Mouse (Mus musculus) testis, adult 2 months (tissue): ENCODE measurements around the gene Gucy1b1. TPM values are rescaled to one million over a fixed set of nuclear protein-coding genes. Genes with fewer than 3 reads are reported as not detected.

Source experiments
- H3K27ac ChIP-seq: fragments of 200-500 bp; 2 replicates; pipeline ENCODE4 v1.5.1; 2012; ENCODE audit warnings: low read depth, low read length; ENCODE audit not compliant: control insufficient read depth, insufficient read depth
- H3K27me3 ChIP-seq: fragments of 200-500 bp; 2 replicates; pipeline ENCODE4 v1.6.1; 2012; ENCODE audit warnings: mild to moderate bottlenecking, low read length, moderate library complexity; ENCODE audit not compliant: control insufficient read depth, insufficient read depth
- H3K36me3 ChIP-seq: fragments of 200-500 bp; 2 replicates; pipeline ENCODE4 v1.6.1; 2012; ENCODE audit warnings: mild to moderate bottlenecking, low read length; ENCODE audit not compliant: control insufficient read depth, insufficient read depth
- H3K4me1 ChIP-seq: fragments of 200-500 bp; 2 replicates; pipeline ENCODE4 v1.6.1; 2012; ENCODE audit warnings: low read length; ENCODE audit not compliant: control insufficient read depth, insufficient read depth
- H3K4me3 ChIP-seq: fragments of 200-500 bp; 2 replicates; pipeline ENCODE4 v1.5.1; 2012; ENCODE audit warnings: low read depth, mild to moderate bottlenecking, low read length, moderate library complexity, mixed read lengths; ENCODE audit not compliant: control insufficient read depth
- CTCF ChIP-seq: fragments of 200-500 bp; IDR thresholded peaks from 2 replicates; pipeline ENCODE4 v1.5.1; 2012; ENCODE audit warnings: low read depth, mild to moderate bottlenecking, inconsistent platforms, low read length, moderate library complexity; ENCODE audit not compliant: control insufficient read depth, insufficient read depth, insufficient replicate concordance
- POLR2A ChIP-seq: fragments of 200-500 bp; IDR thresholded peaks from 2 replicates; pipeline ENCODE4 v1.6.1; 2012; ENCODE audit warnings: low read depth, mild to moderate bottlenecking, inconsistent platforms, low read length, moderate library complexity; ENCODE audit not compliant: control insufficient read depth
- polyA plus RNA-seq: library from polyadenylated mRNA; depleted of rRNA; stranded (reverse); fragments of >200 nt; gene quantifications from 2 replicates; pipeline ENCODE4 v1.2.3, GENCODE M21; 2012

Gucy1b1 gene
- polyA plus RNA-seq, 1 experiment, result 0.61 TPM

DNA sequence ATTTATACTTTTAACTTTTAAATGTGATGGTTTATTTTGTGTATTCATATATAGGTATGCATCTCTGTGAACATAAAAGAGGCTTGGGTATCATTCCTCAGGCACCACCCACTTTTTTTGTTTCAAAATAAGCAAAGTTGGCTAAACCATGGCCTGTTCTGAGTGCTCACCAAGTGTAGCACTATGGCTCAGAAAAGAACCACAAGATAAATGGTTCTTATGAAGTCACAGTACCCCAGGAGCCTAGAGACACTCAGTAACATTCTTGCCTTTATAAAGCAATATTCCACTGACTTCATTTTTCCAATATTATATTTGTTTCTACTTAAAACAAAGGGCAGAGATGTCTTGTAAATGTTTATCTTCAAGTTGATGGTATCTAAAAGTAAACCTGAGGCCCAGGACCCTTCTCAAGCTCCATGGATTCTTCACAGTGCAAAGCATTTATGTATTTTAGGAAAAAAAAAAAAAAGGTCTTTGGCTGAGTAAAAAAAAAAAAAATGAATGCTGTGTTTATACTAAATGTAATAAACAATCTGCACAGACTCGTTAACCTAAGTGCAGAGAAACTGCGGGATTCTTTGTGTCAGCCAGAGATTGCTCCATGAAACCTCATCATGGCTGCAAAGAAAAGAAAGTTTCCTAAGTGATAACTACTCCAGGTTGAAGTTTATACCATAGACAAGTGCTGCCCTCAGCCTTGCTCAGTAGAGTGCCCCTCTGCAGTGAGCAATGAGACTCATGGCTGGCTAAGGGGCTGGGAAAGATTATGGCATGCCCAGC, 38.0 kb downstream of the Gucy1b1 start:
- Histone ChIP-seq H3K4me3 (no peak overlapping the region), H3K36me3 (no peaks in the 10 kb centered on the region), H3K27ac (no peak overlapping the region), H3K27me3 (no peaks in the 10 kb centered on the region), H3K4me1 (no peaks in the 10 kb centered on the region)
- TF ChIP-seq CTCF (no peak), POLR2A (no peak)

DNA sequence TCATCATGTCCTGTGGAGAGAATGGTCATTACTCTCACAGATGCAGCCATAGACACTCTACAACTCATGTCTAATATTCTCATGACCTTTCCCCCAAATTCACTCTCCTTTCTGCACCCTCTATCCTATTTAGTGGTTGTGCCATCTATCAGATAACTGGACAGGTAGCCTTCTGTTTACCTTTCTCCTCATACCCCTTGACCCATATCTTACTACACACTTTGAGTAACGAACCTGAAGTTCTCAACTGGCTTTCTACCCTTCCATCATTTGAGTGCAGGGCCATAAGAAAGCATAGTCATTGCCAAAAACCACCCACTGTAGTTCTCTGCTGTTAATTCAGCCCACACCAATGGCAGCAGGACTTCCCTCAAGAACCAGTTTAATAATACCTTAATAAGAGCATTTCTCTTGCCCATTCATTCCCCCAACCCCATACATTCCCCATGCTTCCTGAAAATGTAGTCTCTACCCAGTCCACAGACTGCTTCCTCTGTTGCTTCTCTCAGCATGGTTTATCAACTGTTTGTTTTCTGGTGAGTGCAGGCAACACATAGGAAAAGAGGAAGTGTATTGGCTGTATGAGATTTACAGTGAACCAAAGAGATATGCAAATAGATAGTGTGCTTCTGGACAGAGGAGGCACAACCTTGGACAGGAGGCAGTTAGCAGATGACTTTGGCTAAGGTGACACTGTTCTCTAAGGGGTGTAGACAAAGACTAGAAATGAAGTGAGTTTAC, 44.3 kb downstream of the Gucy1b1 start:
- Histone ChIP-seq H3K4me3 (no peak overlapping the region), H3K27ac (no peak overlapping the region), H3K27me3 (no peaks in the 10 kb centered on the region), H3K36me3 (no peaks in the 10 kb centered on the region), H3K4me1 (no peaks in the 10 kb centered on the region)
- TF ChIP-seq CTCF (no peak), POLR2A (no peak)

DNA sequence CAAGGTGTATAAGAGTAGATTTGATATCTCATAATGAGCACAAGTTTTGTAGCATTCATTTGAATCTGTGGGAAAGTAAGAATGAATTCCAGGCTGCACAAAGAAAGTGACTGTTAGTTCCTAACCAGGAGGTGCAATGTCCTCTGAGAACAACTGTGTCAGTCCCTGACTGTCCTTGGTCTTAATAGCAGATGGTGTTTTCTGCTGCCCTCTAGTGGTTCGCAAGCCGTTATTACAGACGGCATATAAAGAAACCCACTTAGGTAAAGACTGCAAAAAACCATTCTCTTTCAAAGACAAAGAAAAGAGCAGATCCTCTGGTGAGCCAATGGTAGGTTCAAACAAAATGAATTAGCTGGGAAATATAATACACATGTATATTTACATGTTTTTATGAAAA, 45.3 kb downstream of the Gucy1b1 start:
- Histone ChIP-seq H3K4me3 (no peak overlapping the region), H3K27ac (no peak overlapping the region), H3K36me3 (no peaks in the 10 kb centered on the region), H3K4me1 (no peaks in the 10 kb centered on the region), H3K27me3 (no peaks in the 10 kb centered on the region)
- TF ChIP-seq CTCF, result no peak; the same call in 1 of the 2 replicates
- TF ChIP-seq POLR2A, result no peak

DNA sequence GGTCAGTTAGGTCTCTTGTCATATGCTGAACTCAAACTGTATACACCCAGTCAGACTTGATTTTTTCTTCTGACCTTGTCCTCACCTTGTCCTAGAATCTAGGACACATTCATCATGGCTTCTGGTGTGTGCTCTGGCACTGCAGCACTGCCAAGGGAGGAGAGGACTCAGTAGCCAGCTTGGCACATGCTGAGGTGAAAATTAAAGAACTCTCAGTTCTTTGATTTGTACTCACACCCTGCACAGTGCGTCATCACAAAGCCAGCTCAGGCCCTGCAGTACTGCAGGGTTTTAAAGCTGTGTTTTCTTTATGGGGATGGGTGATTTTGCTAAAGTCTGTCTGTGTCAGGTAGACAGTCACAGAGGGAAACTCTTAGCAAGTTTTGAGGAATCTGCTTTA, 47.2 kb downstream of the Gucy1b1 start:
- Histone ChIP-seq H3K27me3 (no peaks in the 10 kb centered on the region), H3K4me3 (no peak overlapping the region), H3K27ac (no peak overlapping the region), H3K36me3 (no peaks in the 10 kb centered on the region), H3K4me1 (no peaks in the 10 kb centered on the region)
- TF ChIP-seq CTCF (no peak), POLR2A (no peak)

DNA sequence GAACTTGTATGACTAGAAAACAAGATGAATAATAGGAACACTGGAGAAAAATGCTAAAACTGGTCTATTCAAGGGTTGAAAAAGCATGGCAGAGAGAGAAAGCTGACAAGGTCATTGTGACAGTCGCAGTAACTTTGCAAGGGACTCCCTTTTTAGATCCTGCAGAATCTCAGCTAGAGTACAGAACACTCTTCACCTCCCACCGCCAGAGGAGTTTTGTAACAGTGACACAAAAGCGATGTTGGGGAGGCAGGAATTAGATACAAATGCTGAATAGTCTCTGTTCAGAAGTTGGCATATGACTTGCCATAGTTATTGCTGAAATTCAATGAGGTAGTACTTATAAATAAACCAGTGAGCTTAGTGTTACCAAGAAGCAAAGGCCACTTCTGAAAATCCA, 51.4 kb downstream of the Gucy1b1 start:
- Histone ChIP-seq H3K4me3 (no peak overlapping the region), H3K36me3 (no peaks in the 10 kb centered on the region), H3K27ac (no peak overlapping the region), H3K4me1 (no peaks in the 10 kb centered on the region), H3K27me3 (no peaks in the 10 kb centered on the region)
- TF ChIP-seq POLR2A, result no peak
- no peak for TF ChIP-seq CTCF

DNA sequence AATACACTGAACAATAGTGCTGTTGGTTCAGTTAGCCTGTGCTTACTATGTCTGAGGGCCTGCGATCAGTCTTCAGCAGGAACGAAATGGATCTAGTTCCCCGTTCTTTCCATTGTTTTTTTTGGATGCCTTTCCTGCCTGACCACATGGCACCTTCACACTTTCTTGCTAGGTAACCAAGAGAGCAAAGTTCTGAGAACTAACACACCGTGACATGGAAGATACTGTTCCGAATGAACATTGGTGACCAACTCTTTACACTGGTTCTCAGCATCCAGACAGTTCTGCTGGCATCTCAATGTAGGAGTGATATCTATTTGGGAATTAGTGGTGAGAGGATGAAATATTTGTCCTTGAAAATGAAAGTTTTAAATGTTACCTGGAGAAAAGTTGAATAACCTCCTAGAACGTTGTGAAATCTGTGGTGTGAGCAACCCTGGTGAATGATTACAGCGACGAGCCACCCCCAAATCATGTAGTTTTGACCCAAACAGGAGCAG, 52.0 kb downstream of the Gucy1b1 start:
- H3K36me3 ChIP-seq, result no peaks in the 10 kb centered on the region
- no peaks in the 10 kb centered on the region for H3K4me1 ChIP-seq
- H3K4me3 ChIP-seq, result no peak overlapping the region
- no peak overlapping the region; the same call in 1 of the 2 replicates for H3K27ac ChIP-seq
- TF ChIP-seq POLR2A, result no peak
- TF ChIP-seq CTCF, result no peak
- no peaks in the 10 kb centered on the region for H3K27me3 ChIP-seq

- H3K4me3 ChIP-seq, result no peak overlapping the region
- H3K36me3 ChIP-seq, result no peaks in the 10 kb centered on the region
- no peaks in the 10 kb centered on the region for H3K27me3 ChIP-seq
- no peaks in the 10 kb centered on the region for H3K4me1 ChIP-seq
- no peak overlapping the region for H3K27ac ChIP-seq
- TF ChIP-seq POLR2A (no peak), CTCF (no peak)
Observed at GRCm38 (mm10) chr3:82014148-82014703, 60.3 kb downstream of the Gucy1b1 start.
